Mouse (Mus musculus): ENCODE data around the gene Klc1. TPM values are rescaled to one million over a fixed set of nuclear protein-coding genes. Genes with fewer than 3 reads are reported as not detected.
A peak's percentile ranks its signal among the peaks of the same experiment; 100 is the strongest.
"Not testable (repeated sequence)": the region's sequence is repeated elsewhere in the genome, so short reads cannot be mapped to it uniquely, and the experiment has no call there.

Gene Klc1
- 100 to 1,000 TPM; 209 to 782 (median 387) TPM for total RNA-seq (2018; cell fraction: chromatin; rRNA removed)
- total RNA-seq (2018; cell fraction: cytosol; rRNA removed) = 10 to 100 TPM; 52.3 to 86.8 (median 72.7) TPM
- 100 to 1,000 TPM in 25 of 26 experiments, 10 to 100 TPM in 1; 84.1 to 254 (median 153) TPM for total RNA-seq (2018; cell fraction: nucleus; rRNA removed)
- 70.3 to 119 TPM (median 70.6 TPM) in 3 replicates for polyA plus RNA-seq (2018)

GRCm38 (mm10) chr12:111758381-111759175 lies at the start of gene Klc1:
Klc1 (plus strand) TSS chr12:111758849.
- Histone ChIP-seq H3K27ac (peak within 1 kb of the TSS; percentile 73), H3K79me2 (ENCODE audit: inconsistent target) (peaks cover 47% of the 10 kb centered on the region), H3K36me3 (ENCODE audit: inconsistent target) (0 out of 2 replicates have a peak, but pooled peaks cover 11% of the 10 kb centered on the region), H3K4me3 (ENCODE audit: inconsistent target) (peak within 1 kb of the TSS; percentile 100)
- WGBS (ENCODE audit: missing documents) = under 1% methylated on average over 81 of the region's 85 CpGs

- Histone ChIP-seq H3K27ac (no peak overlapping the region), H3K36me3 (ENCODE audit: inconsistent target) (peaks cover 26% of the 10 kb centered on the region), H3K79me2 (ENCODE audit: inconsistent target) (peaks cover 40% of the 10 kb centered on the region; the same call in 1 of the 2 replicates), H3K4me3 (ENCODE audit: inconsistent target) (no peak overlapping the region)
- WGBS (ENCODE audit: missing documents) = 96% methylated on average over 10 of the region's 10 CpGs
These were observed 48.6 kb upstream of the Klc1 start for GRCm38 (mm10) chr12:111710091-111710490.

GRCm38 (mm10) chr12:111712476-111712875 lies 46.2 kb upstream of the Klc1 start:
- 1% methylated on average over 26 of the region's 33 CpGs for whole genome bisulfite sequencing (ENCODE audit: missing documents)
- Histone ChIP-seq H3K36me3 (ENCODE audit: inconsistent target) (peaks cover 26% of the 10 kb centered on the region), H3K27ac (no peak overlapping the region), H3K4me3 (ENCODE audit: inconsistent target) (peak overlapping the region; percentile 65), H3K79me2 (ENCODE audit: inconsistent target) (peaks cover 64% of the 10 kb centered on the region; the same call in 1 of the 2 replicates)

- Histone ChIP-seq H3K79me2 (ENCODE audit: inconsistent target) (peaks cover 70% of the 10 kb centered on the region; the same call in 1 of the 2 replicates), H3K36me3 (ENCODE audit: inconsistent target) (peaks cover 26% of the 10 kb centered on the region), H3K4me3 (ENCODE audit: inconsistent target) (peak within 1 kb of the TSS; percentile 69), H3K27ac (no peak within 1 kb of the TSS)
- WGBS (ENCODE audit: missing documents) = 1% methylated on average over 86 of the region's 86 CpGs
These were observed 45.5 kb upstream of the Klc1 start, which contains the start of the genes Bag5 and Apopt1 for GRCm38 (mm10) chr12:111713004-111713651. Bag5 (minus strand) TSS chr12:111713257. Apopt1 (plus strand) TSS chr12:111713261.

- peaks cover 23% of the 10 kb centered on the region for H3K36me3 ChIP-seq (ENCODE audit: inconsistent target)
- peak overlapping the region; percentile 69 for H3K4me3 ChIP-seq (ENCODE audit: inconsistent target)
- H3K27ac ChIP-seq = not testable (repeated sequence)
- WGBS (ENCODE audit: missing documents) = 71% methylated on average over 6 of the region's 6 CpGs
- H3K79me2 ChIP-seq (ENCODE audit: inconsistent target) = peaks cover 77% of the 10 kb centered on the region; the same call in 1 of the 2 replicates
These were observed 44.8 kb upstream of the Klc1 start for GRCm38 (mm10) chr12:111713880-111714279.

- no peak overlapping the region for H3K4me3 ChIP-seq (ENCODE audit: inconsistent target)
- WGBS (ENCODE audit: missing documents) = 96% methylated on average over 7 of the region's 7 CpGs
- no peaks in the 10 kb centered on the region for H3K36me3 ChIP-seq (ENCODE audit: inconsistent target)
- H3K79me2 ChIP-seq (ENCODE audit: inconsistent target) = peaks cover 78% of the 10 kb centered on the region; the same call in 1 of the 2 replicates
- no peak overlapping the region for H3K27ac ChIP-seq
These were observed 42.1 kb upstream of the Klc1 start for GRCm38 (mm10) chr12:111716505-111716904.

- 74% methylated on average over 8 of the region's 8 CpGs for WGBS (ENCODE audit: missing documents)
- Histone ChIP-seq H3K27ac (no peak overlapping the region), H3K79me2 (ENCODE audit: inconsistent target) (peaks cover 65% of the 10 kb centered on the region; the same call in 1 of the 2 replicates), H3K36me3 (ENCODE audit: inconsistent target) (peaks cover 2% of the 10 kb centered on the region; the same call in 1 of the 2 replicates), H3K4me3 (ENCODE audit: inconsistent target) (no peak overlapping the region)
These were observed 40.0 kb upstream of the Klc1 start for GRCm38 (mm10) chr12:111718656-111719055.

GRCm38 (mm10) chr12:111720222-111720621 lies 38.4 kb upstream of the Klc1 start:
- Histone ChIP-seq H3K27ac (no peak overlapping the region), H3K79me2 (ENCODE audit: inconsistent target) (peaks cover 50% of the 10 kb centered on the region; the same call in 1 of the 2 replicates), H3K36me3 (ENCODE audit: inconsistent target) (peaks cover 15% of the 10 kb centered on the region; the same call in 1 of the 2 replicates), H3K4me3 (ENCODE audit: inconsistent target) (no peak overlapping the region)
- 100% methylated on average over 4 of the region's 4 CpGs for WGBS (ENCODE audit: missing documents)

- H3K79me2 ChIP-seq (ENCODE audit: inconsistent target) = peaks cover 26% of the 10 kb centered on the region; the same call in 1 of the 2 replicates
- no peak overlapping the region for H3K27ac ChIP-seq
- 85% methylated on average over 9 of the region's 9 CpGs for WGBS (ENCODE audit: missing documents)
- H3K4me3 ChIP-seq (ENCODE audit: inconsistent target) = no peak overlapping the region
- peaks cover 15% of the 10 kb centered on the region; the same call in 1 of the 2 replicates for H3K36me3 ChIP-seq (ENCODE audit: inconsistent target)
These were observed 36.0 kb upstream of the Klc1 start for GRCm38 (mm10) chr12:111722654-111723053.

GRCm38 (mm10) chr12:111724638-111725337 lies 33.9 kb upstream of the Klc1 start:
- 93% methylated on average over 6 of the region's 6 CpGs for WGBS (ENCODE audit: missing documents)
- Histone ChIP-seq H3K79me2 (ENCODE audit: inconsistent target) (peaks cover 5% of the 10 kb centered on the region; the same call in 1 of the 2 replicates), H3K4me3 (ENCODE audit: inconsistent target) (no peak overlapping the region), H3K36me3 (ENCODE audit: inconsistent target) (peaks cover 15% of the 10 kb centered on the region; the same call in 1 of the 2 replicates), H3K27ac (no peak overlapping the region)

- H3K36me3 ChIP-seq (ENCODE audit: inconsistent target) = peaks cover 15% of the 10 kb centered on the region; the same call in 1 of the 2 replicates
- H3K79me2 ChIP-seq (ENCODE audit: inconsistent target) = no peaks in the 10 kb centered on the region
- no peak overlapping the region for H3K27ac ChIP-seq
- WGBS (ENCODE audit: missing documents) = 88% methylated on average over 12 of the region's 12 CpGs
- no peak overlapping the region for H3K4me3 ChIP-seq (ENCODE audit: inconsistent target)
These were observed 33.1 kb upstream of the Klc1 start for GRCm38 (mm10) chr12:111725338-111726121.

GRCm38 (mm10) chr12:111726122-111726463 lies 32.6 kb upstream of the Klc1 start:
- Histone ChIP-seq H3K79me2 (ENCODE audit: inconsistent target) (no peaks in the 10 kb centered on the region), H3K27ac (no peak overlapping the region), H3K36me3 (ENCODE audit: inconsistent target) (peaks cover 15% of the 10 kb centered on the region; the same call in 1 of the 2 replicates), H3K4me3 (ENCODE audit: inconsistent target) (no peak overlapping the region)
- WGBS (ENCODE audit: missing documents) = 34% methylated on average over 4 of the region's 4 CpGs

- Histone ChIP-seq H3K36me3 (ENCODE audit: inconsistent target) (peaks cover 15% of the 10 kb centered on the region; the same call in 1 of the 2 replicates), H3K79me2 (ENCODE audit: inconsistent target) (no peaks in the 10 kb centered on the region)
- 100% methylated on average over 1 of the region's 1 CpGs for WGBS (ENCODE audit: missing documents)
These were observed 30.7 kb upstream of the Klc1 start for GRCm38 (mm10) chr12:111727956-111728355.

More at GRCm38 (mm10) chr12:111727956-111728355, 30.7 kb upstream of the Klc1 start:
- Histone ChIP-seq H3K4me3 (ENCODE audit: inconsistent target) (no peak overlapping the region), H3K27ac (no peak overlapping the region)
